Mouse (Mus musculus) erythroblast, embryonic 14.5 days (primary cell): Measurements from ENCODE around the gene Fez2.

Source experiments
- GATA1 ChIP-seq: IDR thresholded peaks from 2 replicates; pipeline ENCODE4 v1.6.1; 2012; ENCODE audit warnings: low read length, inconsistent platforms, mixed read lengths
- TAL1 ChIP-seq: IDR thresholded peaks from 3 replicates; pipeline ENCODE4 v1.6.1; 2012; ENCODE audit warnings: low read length, inconsistent platforms, mixed read lengths

DNA sequence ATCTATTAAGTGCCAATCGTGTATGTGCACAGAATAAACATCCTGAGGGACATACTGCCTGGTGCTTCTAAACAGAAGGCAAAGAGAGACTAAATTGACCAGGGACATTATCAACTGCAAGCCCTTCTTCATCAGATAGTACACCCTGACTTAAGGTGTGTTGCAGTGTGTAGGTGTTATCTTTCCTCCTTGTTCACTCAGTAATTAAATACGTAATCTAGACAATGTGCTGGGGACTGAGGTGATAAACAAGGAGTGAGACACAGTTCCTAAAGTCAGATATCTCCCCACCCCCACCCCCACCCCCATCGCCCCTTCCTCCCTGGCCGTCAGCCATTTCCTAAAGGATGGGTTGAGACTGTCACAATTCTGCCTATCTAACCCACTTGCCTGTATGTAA is 90.8 kb downstream of the Fez2 start:
- peak; percentile 15; the same call in 1 of the 2 replicates for TF ChIP-seq GATA1
- no peak for TF ChIP-seq TAL1
